Mouse (Mus musculus) brain, adult 2 months (tissue): ENCODE results near the gene Atxn2.
"Not testable (repeated sequence)": the region's sequence is repeated elsewhere in the genome, so short reads cannot be mapped to it uniquely, and the experiment has no call there.

Experiments
- DNase-seq: peaks from one replicate; pipeline ENCODE4 v3.0.0; 2011; ENCODE audit warnings: low read depth, low spot score

Gene Atxn2

DNA sequence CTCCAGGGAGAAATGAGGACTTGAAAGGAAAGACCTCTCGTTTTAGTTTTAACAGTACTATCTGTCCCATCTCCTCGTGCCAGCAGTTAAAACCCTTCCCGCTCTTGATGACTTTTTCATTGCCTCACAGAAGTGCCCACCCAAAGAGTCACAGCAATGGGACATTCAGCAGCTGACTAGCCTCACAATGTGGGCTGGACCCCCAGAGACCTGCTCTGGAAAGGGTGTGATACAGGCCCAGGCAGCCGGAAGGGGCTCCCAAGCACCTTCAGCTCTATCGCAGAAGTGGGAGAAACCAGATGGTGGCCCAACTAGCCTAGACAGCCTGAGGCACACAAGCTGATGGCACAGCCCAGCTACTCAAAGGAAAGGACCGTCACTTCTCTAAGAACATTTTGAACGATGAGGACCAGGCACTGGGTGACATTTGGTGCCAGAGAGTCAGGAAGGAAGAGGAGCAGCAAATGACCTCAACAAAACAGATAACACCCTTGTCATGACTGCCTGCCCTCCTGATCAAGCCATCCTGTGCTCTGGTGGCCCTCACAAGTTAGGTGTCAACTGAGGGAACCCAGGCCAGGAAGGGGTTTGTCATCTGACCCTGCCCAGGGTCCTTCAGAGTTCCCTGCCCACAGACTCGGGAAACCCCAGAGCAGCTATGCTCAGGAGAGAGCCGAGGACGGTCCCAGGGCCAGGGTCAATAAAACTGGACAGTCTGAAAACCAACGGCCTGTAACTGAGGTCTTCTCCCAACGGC, 124.0 kb downstream of the Atxn2 start:
- no peak for DNase-seq

DNA sequence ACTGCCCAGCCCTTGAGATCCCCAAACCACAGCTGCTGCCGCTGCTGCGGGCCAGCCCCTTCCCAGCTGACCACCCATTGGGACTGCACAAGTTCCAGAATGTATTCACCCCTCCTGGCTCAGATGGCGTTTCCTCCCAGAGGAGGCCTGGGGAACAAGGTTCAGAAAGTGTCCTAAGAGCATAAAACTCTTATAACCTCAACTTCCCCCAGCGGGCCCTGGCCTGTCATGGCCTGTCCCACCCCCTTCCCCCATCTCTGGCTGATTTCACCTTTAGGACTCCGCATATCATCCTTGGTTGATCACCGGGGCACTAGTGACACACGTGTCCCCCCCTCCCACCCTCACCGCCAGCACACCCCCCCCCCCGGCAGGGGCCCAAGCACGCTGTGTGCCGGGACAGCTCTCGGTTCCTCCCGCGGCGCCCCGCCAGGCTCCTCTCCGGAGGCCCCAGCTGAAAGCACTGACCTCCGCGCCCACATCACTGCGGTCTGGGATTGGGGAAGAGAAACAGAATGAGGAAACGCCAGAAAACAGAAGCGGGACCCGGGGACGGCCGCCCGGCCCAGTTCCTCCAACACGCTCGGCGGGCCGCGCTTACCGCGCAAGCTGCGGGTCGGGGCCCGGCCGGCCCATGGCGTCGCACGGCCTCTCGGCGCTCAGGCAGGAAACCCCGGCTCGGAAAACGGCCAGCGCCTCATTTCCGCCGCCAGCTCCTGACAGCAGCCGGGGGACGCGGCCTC, 125.0 kb downstream of the Atxn2 start:
- peak; percentile 63 for DNase-seq

DNA sequence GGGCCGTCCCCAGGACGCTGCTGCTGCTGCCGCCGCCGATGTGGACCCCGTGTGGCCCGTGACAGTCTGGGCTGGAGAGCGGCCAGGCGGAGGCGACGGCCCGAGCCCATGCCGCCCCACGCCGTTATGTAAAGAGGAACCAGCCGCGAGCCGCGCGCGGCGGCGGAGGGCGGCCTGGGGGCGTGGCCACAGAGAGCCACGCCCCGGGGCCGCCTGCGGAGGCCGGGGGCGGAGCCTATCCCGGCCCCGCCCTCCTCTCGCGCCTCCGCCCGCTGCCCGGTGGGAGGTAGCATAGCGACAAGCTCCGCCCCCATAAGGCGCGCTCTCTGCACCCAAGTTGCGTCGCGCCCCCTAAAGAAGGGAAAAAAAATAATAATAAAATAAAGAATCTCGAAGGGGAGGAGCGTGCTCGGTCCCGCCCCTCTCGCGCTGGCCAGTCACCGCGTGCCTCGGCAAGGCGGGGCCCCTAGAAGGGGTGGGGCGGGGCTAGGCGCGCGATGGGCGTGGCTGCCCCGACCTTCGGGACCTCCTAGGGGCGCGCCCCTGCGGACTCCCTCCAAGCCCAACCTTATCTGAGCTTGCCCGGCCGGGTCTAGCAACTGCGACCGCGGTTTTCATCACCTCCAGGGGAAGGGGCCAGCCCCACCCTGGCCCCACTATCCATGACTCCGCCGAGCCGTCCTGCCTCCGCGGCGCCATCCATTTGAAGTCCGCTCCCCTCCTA, 125.7 kb downstream of the Atxn2 start:
- peak; percentile 87 for DNase-seq

DNA sequence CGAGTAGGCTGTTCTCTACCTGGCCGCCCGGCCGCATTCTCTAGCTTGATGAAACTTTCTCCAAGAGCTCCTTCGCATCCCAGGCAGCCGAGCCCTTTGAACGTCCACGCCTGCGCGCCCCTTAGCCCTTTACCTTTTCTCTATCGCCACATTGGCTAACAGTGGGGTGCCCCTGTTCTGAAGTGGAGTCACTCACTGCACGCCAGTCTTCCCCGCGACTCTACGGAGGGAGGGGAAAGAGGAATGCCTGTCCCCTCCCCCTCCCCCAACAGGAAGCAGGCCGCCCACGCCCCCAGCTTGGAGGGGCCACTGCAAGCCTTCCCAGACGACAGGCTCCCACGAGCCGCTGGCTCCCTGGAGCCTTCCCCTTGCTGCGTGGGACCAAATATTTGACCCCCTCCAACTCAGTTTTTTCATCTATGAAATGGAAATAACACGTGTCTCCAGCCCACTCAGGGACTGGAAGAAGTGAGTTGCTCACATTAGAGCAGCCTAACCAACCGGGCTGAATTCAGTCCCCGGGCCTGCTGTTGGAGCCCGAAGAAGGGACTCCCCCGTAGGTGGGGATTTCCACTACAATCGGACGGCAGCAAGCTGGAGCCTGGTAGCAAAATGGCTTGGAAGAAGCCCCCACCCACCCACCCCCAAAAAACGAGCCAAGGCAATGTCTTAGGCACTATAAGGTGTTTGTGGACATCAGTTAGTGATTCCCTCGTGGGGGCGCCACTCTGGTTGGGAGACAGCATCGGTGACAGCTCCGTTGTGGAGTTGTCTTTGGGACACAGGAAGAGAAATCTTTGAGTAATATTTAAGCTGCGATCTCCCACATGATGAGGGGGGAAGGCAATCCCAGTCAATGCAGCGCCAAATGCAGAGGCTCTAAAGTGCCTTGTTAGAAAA, 126.6 kb downstream of the Atxn2 start, which contains the start of gene Sh2b3:
Gene Sh2b3 (minus strand): TSS at position 206 of the 900 bp plus-strand sequence.
- DNase-seq: peak; percentile 57

DNA sequence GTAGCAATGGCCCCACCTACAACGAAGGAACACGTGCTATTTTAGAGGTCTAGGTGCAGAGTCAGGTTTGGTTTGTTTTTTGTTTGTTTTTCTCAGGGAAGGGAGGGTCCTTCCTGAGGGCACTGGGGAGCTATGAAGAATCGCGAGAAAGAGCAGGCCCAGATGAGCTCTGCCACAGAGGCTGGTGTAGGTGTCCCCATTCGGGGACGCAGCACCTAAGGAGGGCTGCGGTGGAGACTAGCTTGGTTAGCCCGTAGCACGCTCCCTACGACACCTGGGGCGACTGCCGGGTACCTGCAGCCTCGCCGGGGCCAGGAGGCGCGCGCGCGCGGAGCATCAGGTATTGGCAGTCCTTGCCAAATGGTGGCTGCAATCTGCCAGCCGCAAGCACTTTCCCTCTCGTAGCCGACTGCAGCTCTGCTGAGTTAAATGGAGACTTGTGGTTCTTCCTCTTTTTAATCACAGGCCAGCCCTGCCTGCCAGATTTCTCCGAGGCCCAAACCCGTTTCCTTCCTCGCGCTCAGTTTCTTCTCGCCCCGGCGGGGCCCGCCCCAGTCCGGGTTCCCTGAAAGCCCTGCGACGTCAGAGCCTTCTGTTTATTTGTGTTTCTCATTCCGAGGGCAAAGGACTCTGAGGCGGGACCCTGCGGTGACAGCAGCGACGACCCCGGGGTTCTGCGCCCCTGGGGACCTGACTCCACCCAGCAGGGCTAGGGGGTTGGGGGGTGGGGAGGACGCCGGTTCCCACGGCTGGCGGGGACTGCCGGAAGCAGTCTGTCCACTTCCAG, 127.4 kb downstream of the Atxn2 start:
- peak; percentile 76 for DNase-seq

DNA sequence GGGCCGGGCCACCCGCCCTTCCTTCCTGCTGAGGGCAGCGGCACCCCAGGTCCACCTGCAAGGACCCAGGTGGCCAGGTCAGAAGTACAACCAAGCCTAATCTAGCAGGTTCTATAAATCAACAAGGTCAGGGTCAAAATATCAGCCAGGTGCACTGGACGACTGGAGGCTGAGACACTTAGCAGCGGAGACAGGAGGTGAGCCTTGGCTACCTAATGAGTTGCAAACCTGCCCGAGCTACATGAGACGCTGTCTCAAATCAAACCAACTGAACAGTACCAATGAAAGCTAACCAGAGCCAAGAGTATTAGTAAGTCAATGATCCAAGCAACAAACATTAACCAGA, 128.0 kb downstream of the Atxn2 start:
- DNase-seq: no peak

DNA sequence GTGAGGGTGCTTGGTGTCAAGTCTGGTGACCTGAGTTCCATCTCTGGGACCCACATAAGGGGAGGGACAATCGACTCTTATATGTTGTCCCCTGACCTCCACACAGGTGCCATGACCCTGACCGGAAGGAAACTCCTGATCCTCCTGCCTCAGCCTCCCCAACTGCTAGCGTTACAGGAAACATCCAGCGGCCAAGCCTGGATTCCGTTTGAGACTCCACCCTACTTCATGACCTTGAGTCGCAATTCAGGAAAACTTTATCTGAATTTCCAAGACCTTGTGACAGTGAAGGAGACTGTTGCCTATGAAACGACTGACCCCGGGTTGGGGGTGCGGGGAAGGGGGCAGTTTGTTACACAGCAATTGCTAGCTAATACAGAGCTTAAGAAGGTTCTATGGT, 130.4 kb downstream of the Atxn2 start:
- DNase-seq: no peak

DNA sequence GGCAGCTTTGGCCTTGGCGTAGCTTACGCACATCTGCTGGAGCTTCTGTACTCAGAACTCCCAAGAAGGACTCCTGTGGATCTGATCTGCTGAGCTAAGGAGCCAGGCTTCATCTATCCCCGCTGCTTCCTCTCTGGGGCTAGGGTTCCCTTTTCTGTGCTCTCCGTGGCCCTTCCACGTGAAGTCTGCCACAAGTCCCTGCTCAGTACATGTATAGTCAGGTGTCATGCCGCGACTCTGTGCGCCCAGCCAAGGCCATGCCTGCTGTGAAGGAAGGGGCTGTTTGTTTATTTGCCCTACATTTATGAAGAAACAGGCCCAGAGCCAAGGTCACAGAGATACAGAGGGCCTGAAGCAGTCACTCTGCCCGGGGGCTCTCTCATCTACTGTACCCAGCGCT, 130.8 kb downstream of the Atxn2 start:
- DNase-seq: no peak

DNA sequence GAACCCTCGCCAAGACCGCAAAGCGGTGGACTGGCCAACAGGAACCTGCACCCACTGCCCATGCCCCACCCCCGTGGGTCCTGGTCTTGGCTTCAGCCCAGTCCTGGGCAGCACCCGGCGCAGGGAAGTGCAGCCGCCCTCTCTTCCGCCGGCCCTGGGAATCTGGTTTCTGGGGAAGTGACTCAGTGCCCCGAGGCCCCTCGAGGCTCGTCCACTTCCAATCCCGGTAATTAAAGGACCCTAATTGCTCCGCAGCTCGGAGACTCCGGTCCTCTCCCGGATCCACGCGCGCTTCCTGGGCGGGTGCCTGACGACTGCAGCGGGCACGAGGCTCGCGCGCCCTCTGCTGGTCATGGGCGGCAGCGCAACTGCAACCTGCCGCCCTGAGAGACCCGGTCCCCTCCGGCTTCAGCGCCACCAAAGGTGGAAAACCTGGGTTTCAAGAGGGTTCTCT, 131.6 kb downstream of the Atxn2 start:
- peak; percentile 79 for DNase-seq

DNA sequence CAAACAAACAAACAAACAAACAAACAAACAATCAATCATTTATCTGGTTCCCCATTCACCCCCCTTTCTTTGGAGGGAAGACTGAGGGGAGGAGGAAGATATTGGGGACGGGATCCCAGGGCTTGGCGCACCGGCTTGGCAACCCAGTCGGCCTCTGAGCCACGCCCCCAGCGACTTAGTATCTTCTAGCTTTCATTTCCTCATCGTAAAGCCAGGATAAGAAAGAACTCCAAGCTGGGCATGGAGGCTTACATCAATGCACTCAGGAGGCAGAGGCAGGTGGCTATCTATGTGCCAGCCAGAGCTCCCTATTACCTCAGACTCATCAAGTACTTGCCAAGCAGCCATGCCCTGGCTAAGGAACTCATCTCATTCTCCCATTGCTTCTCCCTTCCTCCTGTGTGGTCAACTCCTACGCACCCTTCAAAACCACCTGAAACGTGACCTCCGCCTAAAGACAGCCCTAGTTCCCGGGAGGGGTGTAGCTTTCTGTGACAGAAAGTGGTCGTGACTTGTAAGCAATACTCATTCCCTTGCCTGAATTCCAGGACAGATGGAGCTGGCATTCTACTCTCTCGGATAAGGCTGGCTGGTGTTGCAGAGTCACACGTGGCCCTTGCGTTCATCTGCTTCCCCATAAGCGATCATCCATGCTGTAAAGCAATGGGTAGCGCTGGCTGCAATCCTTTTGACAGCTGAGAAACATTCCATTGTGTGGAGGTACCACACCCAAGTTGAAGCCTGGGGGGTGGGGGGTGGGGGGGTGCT, 132.2 kb downstream of the Atxn2 start:
- peak; percentile 65 for DNase-seq

DNA sequence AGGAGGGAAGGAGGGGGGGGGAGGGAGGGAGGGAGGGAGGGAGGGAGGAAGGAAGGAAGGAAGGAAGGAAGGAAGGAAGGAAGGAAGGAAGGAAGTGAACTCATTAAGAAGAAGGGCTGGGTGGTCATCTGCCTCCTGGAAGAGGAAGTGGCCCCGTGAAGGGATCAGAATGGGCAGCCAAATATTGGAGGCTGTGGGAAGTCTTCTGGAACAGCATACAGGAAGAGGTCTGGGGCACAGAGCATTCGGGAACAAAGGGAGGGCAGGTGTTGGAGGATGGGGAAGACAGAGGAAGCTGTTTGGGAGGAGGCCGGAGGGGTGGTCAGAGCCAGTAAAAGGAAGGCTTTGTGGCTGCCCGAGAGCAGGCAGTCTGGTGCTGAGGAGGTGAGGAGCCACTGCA, 134.2 kb downstream of the Atxn2 start:
- no peak for DNase-seq

DNA sequence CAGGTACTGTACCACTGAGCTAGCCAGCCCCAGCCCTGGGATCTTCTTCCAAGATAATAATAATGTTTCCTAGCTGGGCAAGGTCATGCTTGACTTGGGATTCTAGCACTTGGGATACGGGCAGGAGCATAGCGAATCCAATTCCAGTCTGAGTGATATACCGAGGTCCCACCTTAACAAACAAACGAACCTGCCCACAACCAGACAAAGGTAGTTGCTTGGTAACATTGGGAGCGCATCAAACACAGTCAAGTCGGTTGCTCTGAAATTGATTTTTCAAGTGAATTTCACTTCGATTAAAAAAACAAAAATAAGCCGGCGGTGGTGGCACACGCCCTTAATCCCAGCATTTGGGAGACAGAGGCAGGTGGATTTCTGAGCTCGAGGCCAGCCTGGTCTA, 135.2 kb downstream of the Atxn2 start:
- DNase-seq: no peak

DNA sequence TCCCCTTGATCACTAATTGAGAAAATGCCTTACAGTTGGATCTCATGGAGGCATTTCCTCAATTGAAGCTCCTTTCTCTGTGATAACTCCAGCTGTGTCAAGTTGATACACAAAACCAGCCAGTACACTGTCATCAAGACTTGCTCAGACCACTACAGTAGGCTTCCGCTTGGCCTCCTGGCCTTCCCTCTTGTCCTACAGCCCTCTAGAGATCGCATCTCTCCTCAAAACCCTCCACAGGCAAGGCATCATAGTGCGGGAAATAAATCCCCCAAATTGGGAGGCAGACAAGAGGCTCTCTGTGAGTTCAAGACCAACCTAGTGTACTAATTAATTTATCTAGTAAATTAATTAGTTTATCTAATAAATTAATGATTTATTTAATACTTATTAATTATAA, 136.1 kb downstream of the Atxn2 start:
- not testable (repeated sequence) for DNase-seq

DNA sequence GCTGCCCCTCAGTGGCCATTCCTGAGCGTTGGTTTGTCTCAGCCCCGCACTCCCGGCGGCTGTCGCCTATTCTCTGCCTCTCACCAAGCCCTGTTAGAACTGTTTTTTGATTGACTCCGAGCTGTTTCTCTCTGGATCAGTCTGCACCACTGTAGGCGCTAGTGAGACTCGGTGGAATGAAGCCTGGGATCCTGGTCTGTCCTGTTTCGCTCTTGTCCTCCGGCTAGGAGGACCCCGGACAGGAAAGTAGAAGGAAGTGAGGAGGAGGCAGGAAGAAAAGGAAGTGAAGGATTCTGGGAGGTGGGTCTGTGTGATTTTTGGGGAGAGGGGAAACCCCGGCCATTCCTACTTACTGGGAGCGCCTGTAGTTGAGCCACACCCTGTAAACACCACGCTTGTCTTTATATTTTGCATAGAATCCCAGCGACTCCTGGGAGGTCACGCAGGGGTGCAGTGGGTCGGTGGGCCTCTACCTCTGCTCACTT, 136.9 kb downstream of the Atxn2 start:
- peak; percentile 83 for DNase-seq

DNA sequence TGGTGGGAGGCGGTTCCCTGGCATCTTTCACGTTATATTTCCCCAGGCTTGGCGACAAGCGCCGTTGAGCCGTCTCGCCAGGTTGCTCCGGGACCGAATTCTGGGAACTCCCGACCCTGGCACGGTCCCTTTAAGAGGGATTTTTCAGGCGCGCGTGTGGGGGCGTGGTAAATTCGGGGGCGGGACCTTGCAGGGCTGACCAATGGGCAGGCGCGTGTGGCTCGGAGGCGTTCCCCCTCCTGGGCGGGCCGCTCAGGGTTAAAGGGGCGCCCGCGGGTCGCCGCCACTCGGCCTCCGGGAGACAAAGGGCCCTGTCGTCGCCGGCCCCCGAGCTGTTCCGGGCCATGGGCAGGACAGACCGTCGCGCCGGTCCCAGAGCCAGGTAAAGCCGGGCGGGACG, 137.6 kb downstream of the Atxn2 start, which contains the start of gene Pheta1:
Gene Pheta1 (plus strand): TSS at position 242 of the 400 bp plus-strand sequence.
- DNase-seq: peak; percentile 97

DNA sequence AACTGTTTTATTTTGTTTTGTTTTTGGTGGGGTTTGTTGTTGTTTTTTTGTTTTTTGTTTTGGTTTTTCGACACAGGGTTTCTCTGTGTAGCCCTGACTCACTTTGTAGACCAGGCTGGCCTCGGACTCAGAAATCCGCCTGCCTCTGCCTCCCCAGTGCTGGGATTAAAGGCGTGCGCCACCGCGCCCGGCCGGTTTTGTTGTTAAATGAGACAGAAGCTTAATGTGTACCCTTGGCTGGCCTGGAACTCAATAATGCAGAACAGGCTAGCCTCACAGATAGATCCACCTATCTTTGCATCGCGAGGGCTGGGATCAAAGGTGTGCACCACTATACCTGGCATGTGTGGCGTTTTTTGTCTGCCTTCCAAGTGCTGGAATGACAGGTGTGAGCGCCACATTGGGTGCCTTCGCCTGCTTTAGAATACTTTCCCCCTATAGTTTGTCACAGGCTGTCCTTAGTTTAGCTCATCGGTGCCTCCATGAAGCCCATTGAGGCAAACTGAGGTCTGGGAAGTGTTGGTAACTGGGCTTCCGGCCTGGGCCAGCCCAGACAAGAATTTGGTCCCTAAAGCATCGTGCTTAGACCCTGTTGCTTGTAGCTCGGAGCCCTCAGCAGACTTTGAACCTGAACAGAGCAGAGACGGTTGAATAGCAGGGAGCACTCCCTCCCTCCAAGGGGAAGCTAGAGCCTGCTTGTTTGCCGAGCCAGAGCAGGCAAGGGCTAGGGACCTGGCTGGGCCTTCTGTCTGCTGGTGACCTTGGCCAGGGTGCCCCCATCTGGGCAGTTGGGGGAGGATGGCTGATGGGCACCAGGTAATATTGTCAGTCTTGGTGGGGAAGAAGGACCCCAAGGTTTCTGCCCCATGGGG, 138.6 kb downstream of the Atxn2 start:
- no peak for DNase-seq

DNA sequence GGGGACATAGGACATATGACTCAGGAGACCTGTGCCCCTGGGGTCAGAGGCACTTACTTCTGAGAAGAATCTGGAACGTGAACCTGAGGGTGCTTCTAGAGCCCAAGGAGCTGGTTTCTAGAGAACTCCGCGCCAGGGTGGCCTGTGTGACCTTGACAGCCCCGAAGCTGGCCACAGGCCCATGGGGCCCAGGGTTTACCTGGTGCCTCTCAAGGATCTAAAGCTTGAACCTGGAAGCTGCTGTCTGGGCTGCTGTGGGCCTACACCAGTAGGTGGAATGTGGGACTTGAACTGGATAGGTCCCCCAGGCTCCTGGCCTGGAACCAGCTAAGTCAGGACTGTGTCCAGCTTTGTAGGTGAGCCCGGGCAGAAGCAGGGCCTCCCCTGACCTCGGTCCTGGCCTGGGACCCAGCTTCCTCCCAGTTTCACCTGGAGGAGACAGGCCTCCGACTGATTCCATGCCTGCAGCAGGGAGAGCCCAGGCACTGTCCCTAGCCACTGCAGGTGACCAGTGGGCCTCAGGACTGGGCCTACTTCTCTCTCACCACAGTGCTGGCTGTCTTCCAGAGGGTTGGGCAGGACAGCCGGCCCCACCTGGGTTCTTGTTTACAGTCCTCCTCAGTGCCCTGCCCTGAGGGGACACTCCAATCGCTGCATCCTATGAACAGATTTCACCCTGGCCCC, 142.4 kb downstream of the Atxn2 start:
- DNase-seq: no peak

DNA sequence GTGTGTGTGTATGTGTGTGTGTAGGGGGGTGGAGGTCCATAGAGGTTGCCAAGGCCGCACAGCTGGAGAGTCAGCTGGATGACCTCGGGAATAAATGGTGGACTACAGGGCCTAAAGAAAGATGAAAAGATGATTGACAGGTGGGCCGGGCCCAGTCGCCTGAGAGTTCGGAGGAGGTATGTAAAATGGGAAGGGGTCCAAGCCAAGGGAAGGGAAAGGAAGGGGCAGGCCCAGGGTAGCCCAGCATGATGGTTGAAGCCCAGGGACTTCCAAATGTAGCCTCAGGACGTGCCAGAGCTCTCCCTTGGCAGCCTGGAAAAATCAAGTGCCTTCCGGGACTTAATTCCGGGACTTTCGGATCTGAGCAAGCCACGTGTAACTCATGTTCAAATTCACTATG, 143.6 kb downstream of the Atxn2 start:
- DNase-seq: no peak
